Mouse (Mus musculus): ENCODE data around the gene Szt2. TPM values are rescaled to one million over a fixed set of nuclear protein-coding genes. Genes with fewer than 3 reads are reported as not detected.
A peak's percentile ranks its signal among the peaks of the same experiment; 100 is the strongest.

Gene Szt2
- polyA plus RNA-seq, 1 experiment from 2014 or later: 14.0 TPM

GRCm38 (mm10) chr4:118429215-118429895 is 20.3 kb upstream of the Szt2 start:
- H3K9me3 ChIP-seq (ENCODE audit: control insufficient read depth, low read length): no peaks in the 10 kb centered on the region
- H3K27me3 ChIP-seq (ENCODE audit: control insufficient read depth, insufficient read depth, low read length): no peaks in the 10 kb centered on the region
- peaks cover 22% of the 10 kb centered on the region for H3K36me3 ChIP-seq (replicated peaks; ENCODE audit: control insufficient read depth, insufficient read depth)
- peaks cover 24% of the 10 kb centered on the region for H3K4me1 ChIP-seq (replicated peaks; ENCODE audit: control insufficient read depth, insufficient read depth, low read length)
- ATAC-seq (ENCODE audit: low FRiP score) (no peak), DNase-seq (ENCODE audit: low spot score) (no peak)
- 0 out of 2 replicates have a peak overlapping the region, but pooled peaks have one; percentile 66 for H3K9ac ChIP-seq
- WGBS: 62% methylated on average over 7 of the region's 7 CpGs
- no peak overlapping the region for H3K27ac ChIP-seq
- no peak overlapping the region for H3K4me3 ChIP-seq (replicated peaks; ENCODE audit: low read length)
- peak overlapping the region; percentile 91 for H3K4me2 ChIP-seq (replicated peaks)

GRCm38 (mm10) chr4:118428531-118429214 is 19.6 kb upstream of the Szt2 start:
- WGBS: 51% methylated on average over 15 of the region's 15 CpGs
- ATAC-seq (ENCODE audit: low FRiP score): peak; percentile 5; the same call in 1 of the 2 replicates

GRCm38 (mm10) chr4:118427768-118428451 is 18.8 kb upstream of the Szt2 start, which contains the start of gene Elovl1:
TSS of gene Elovl1 (plus strand) at chr4:118428093.
- WGBS: under 1% methylated on average over 16 of the region's 31 CpGs
- Histone ChIP-seq H3K9me3 (ENCODE audit: control insufficient read depth, low read length) (no peaks in the 10 kb centered on the region), H3K27me3 (ENCODE audit: control insufficient read depth, insufficient read depth, low read length) (no peaks in the 10 kb centered on the region), H3K36me3 (replicated peaks; ENCODE audit: control insufficient read depth, insufficient read depth) (peaks cover 21% of the 10 kb centered on the region), H3K4me1 (replicated peaks; ENCODE audit: control insufficient read depth, insufficient read depth, low read length) (peaks cover 24% of the 10 kb centered on the region), H3K4me3 (replicated peaks; ENCODE audit: low read length) (peak within 1 kb of the TSS; percentile 45), H3K4me2 (replicated peaks) (peak within 1 kb of the TSS; percentile 91), H3K27ac (peak within 1 kb of the TSS; percentile 77), H3K9ac (peak within 1 kb of the TSS; percentile 66)
- ATAC-seq (ENCODE audit: low FRiP score): peak; percentile 92
- peak; percentile 68 for DNase-seq (ENCODE audit: low spot score)

More at GRCm38 (mm10) chr4:118428531-118429214, 19.6 kb upstream of the Szt2 start:
- Histone ChIP-seq H3K27ac (peak overlapping the region; percentile 77; the same call in 1 of the 2 replicates), H3K4me3 (replicated peaks; ENCODE audit: low read length) (peak overlapping the region; percentile 45), H3K27me3 (ENCODE audit: control insufficient read depth, insufficient read depth, low read length) (no peaks in the 10 kb centered on the region), H3K9me3 (ENCODE audit: control insufficient read depth, low read length) (no peaks in the 10 kb centered on the region), H3K4me2 (replicated peaks) (peak overlapping the region; percentile 91), H3K9ac (peak overlapping the region; percentile 66), H3K36me3 (replicated peaks; ENCODE audit: control insufficient read depth, insufficient read depth) (peaks cover 25% of the 10 kb centered on the region), H3K4me1 (replicated peaks; ENCODE audit: control insufficient read depth, insufficient read depth, low read length) (peaks cover 24% of the 10 kb centered on the region)
- no peak for DNase-seq (ENCODE audit: low spot score)

GRCm38 (mm10) chr4:118427415-118427767 is 18.3 kb upstream of the Szt2 start:
- DNase-seq (ENCODE audit: low spot score) (no peak), ATAC-seq (ENCODE audit: low FRiP score) (peak; percentile 18; the same call in 1 of the 2 replicates)
- 4% methylated on average over 5 of the region's 5 CpGs for WGBS

GRCm38 (mm10) chr4:118425374-118425773 is 16.3 kb upstream of the Szt2 start:
- no peak overlapping the region for H3K27ac ChIP-seq
- no peaks in the 10 kb centered on the region for H3K27me3 ChIP-seq (ENCODE audit: control insufficient read depth, insufficient read depth, low read length)
- peaks cover 25% of the 10 kb centered on the region; the same call in 1 of the 2 replicates for H3K36me3 ChIP-seq (replicated peaks; ENCODE audit: control insufficient read depth, insufficient read depth)
- no peaks in the 10 kb centered on the region for H3K9me3 ChIP-seq (ENCODE audit: control insufficient read depth, low read length)
- ATAC-seq (ENCODE audit: low FRiP score): no peak
- H3K9ac ChIP-seq: no peak overlapping the region
- peaks cover 24% of the 10 kb centered on the region for H3K4me1 ChIP-seq (replicated peaks; ENCODE audit: control insufficient read depth, insufficient read depth, low read length)
- no peak overlapping the region for H3K4me3 ChIP-seq (replicated peaks; ENCODE audit: low read length)
- WGBS: 93% methylated on average over 1 of the region's 1 CpGs
- no peak for DNase-seq (ENCODE audit: low spot score)
- no peak overlapping the region for H3K4me2 ChIP-seq (replicated peaks)

More at GRCm38 (mm10) chr4:118427415-118427767, 18.3 kb upstream of the Szt2 start:
- Histone ChIP-seq H3K4me1 (replicated peaks; ENCODE audit: control insufficient read depth, insufficient read depth, low read length) (peaks cover 24% of the 10 kb centered on the region), H3K27me3 (ENCODE audit: control insufficient read depth, insufficient read depth, low read length) (no peaks in the 10 kb centered on the region), H3K27ac (peak overlapping the region; percentile 77), H3K9me3 (ENCODE audit: control insufficient read depth, low read length) (no peaks in the 10 kb centered on the region), H3K4me2 (replicated peaks) (peak overlapping the region; percentile 91), H3K9ac (peak overlapping the region; percentile 66), H3K36me3 (replicated peaks; ENCODE audit: control insufficient read depth, insufficient read depth) (peaks cover 22% of the 10 kb centered on the region), H3K4me3 (replicated peaks; ENCODE audit: low read length) (peak overlapping the region; percentile 45)

- Histone ChIP-seq H3K4me1 (replicated peaks; ENCODE audit: control insufficient read depth, insufficient read depth, low read length) (peaks cover 24% of the 10 kb centered on the region), H3K4me3 (replicated peaks; ENCODE audit: low read length) (no peak overlapping the region), H3K36me3 (replicated peaks; ENCODE audit: control insufficient read depth, insufficient read depth) (peaks cover 31% of the 10 kb centered on the region; the same call in 1 of the 2 replicates), H3K27me3 (ENCODE audit: control insufficient read depth, insufficient read depth, low read length) (no peaks in the 10 kb centered on the region), H3K9ac (no peak overlapping the region), H3K4me2 (replicated peaks) (no peak overlapping the region), H3K9me3 (ENCODE audit: control insufficient read depth, low read length) (no peaks in the 10 kb centered on the region), H3K27ac (no peak overlapping the region)
- no peak for ATAC-seq (ENCODE audit: low FRiP score)
- 86% methylated on average over 4 of the region's 4 CpGs for WGBS
- DNase-seq (ENCODE audit: low spot score): no peak
These were observed 15.6 kb upstream of the Szt2 start for GRCm38 (mm10) chr4:118424541-118425160.

- H3K9ac ChIP-seq: no peak overlapping the region
- no peaks in the 10 kb centered on the region for H3K4me1 ChIP-seq (replicated peaks; ENCODE audit: control insufficient read depth, insufficient read depth, low read length)
- ATAC-seq (ENCODE audit: low FRiP score): no peak
- no peak overlapping the region for H3K4me2 ChIP-seq (replicated peaks)
- no peaks in the 10 kb centered on the region for H3K27me3 ChIP-seq (ENCODE audit: control insufficient read depth, insufficient read depth, low read length)
- H3K4me3 ChIP-seq (replicated peaks; ENCODE audit: low read length): no peak overlapping the region
- peaks cover 60% of the 10 kb centered on the region for H3K36me3 ChIP-seq (replicated peaks; ENCODE audit: control insufficient read depth, insufficient read depth)
- no peaks in the 10 kb centered on the region for H3K9me3 ChIP-seq (ENCODE audit: control insufficient read depth, low read length)
- 100% methylated on average over 3 of the region's 3 CpGs for WGBS
- no peak overlapping the region for H3K27ac ChIP-seq
- DNase-seq (ENCODE audit: low spot score): no peak
These were observed 12.3 kb upstream of the Szt2 start for GRCm38 (mm10) chr4:118421384-118421783.

GRCm38 (mm10) chr4:118417112-118417797 is 8.2 kb upstream of the Szt2 start:
- H3K27me3 ChIP-seq (ENCODE audit: control insufficient read depth, insufficient read depth, low read length): no peaks in the 10 kb centered on the region
- no peak overlapping the region for H3K9ac ChIP-seq
- WGBS: 86% methylated on average over 13 of the region's 13 CpGs
- no peaks in the 10 kb centered on the region for H3K4me1 ChIP-seq (replicated peaks; ENCODE audit: control insufficient read depth, insufficient read depth, low read length)
- no peak for ATAC-seq (ENCODE audit: low FRiP score)
- no peaks in the 10 kb centered on the region for H3K9me3 ChIP-seq (ENCODE audit: control insufficient read depth, low read length)
- no peak overlapping the region for H3K27ac ChIP-seq
- peaks cover 94% of the 10 kb centered on the region for H3K36me3 ChIP-seq (replicated peaks; ENCODE audit: control insufficient read depth, insufficient read depth)
- no peak for DNase-seq (ENCODE audit: low spot score)
- no peak overlapping the region for H3K4me3 ChIP-seq (replicated peaks; ENCODE audit: low read length)
- no peak overlapping the region for H3K4me2 ChIP-seq (replicated peaks)

Measured in hindbrain, embryonic 14.5 days (tissue).